Mouse (Mus musculus): ENCODE data around the gene Mrpl33.

GRCm38 (mm10) chr5:31581932-31582331, 14.8 kb upstream of the Mrpl33 start:
- TF ChIP-seq CTCF (IDR thresholded peaks at IDR 0.05; ENCODE audit: low read depth, low read length): no peak
- no peak for TF ChIP-seq TAL1 (conservative IDR thresholded peaks at IDR 0.05; ENCODE audit: low read depth, low read length)
